21 mouse cellular contexts compared by ENCODE assay signal in the genomic region with DNA sequence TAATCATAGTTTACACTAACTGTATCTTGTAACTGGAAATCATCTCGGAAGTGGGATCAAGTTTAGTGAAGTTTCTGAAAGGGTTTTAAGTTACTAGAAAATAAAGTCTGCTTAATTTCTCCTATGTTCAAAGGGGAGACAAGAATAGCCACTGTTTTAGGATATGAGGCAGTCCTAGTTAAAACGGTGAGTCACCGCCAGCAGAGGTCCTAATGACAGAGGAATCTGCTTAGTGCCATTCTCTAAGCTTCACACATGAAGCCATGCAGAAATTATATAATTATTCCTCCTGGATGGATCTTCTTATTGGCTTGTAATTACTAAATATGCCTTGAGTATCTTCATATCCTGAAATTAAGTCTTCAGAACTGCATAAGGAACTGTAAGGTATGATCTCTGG.
DNase-seq lines count a peak whose midpoint lies in the region; ATAC-seq and TF ChIP-seq lines count a peak whose summit lies in the region.
"Had no signal": no experiment of that assay in that cellular context is flagged by ENCODE, and none has a peak within 500 bp of the region (broad histone marks: within the 10 kb centered on the region; RNA-seq: fewer than 3 reads in every experiment).

No protein-coding gene starts in this region.

- no peaks in the 10 kb centered on the region for H3K27me3 ChIP-seq in forebrain, embryonic 12.5 days
- no peaks in the 10 kb centered on the region for H3K27me3 ChIP-seq in forebrain, embryonic 10.5 days (ENCODE audit: poor library complexity, severe bottlenecking)
- no peaks in the 10 kb centered on the region for H3K27me3 ChIP-seq in heart, postnatal 0 days (ENCODE audit: control insufficient read depth, insufficient read depth, low read length)
- H3K27me3 ChIP-seq: limb, embryonic 12.5 days; midbrain, embryonic 12.5 days had no signal

- 33% methylated on average over 3 of the region's 3 CpGs for WGBS in forebrain, embryonic 12.5 days
- WGBS in forebrain, embryonic 10.5 days: 25% methylated on average over 3 of the region's 3 CpGs
- WGBS in heart, postnatal 0 days: 33% methylated on average over 3 of the region's 3 CpGs

- H3K9me3 ChIP-seq in forebrain, embryonic 12.5 days: no peaks in the 10 kb centered on the region
- no peaks in the 10 kb centered on the region for H3K9me3 ChIP-seq in forebrain, embryonic 10.5 days
- no peaks in the 10 kb centered on the region for H3K9me3 ChIP-seq in heart, postnatal 0 days (replicated peaks; ENCODE audit: control insufficient read depth, low read length)
- H3K9me3 ChIP-seq: limb, embryonic 12.5 days; midbrain, embryonic 12.5 days had no signal

- no peak overlapping the region for H3K4me2 ChIP-seq in forebrain, embryonic 12.5 days
- no peak overlapping the region for H3K4me2 ChIP-seq in heart, postnatal 0 days (ENCODE audit: low read depth, low read length)
- H3K4me2 ChIP-seq: limb, embryonic 12.5 days; liver, embryonic 11.5 days; midbrain, embryonic 12.5 days had no signal

- no peak for DNase-seq in forebrain, embryonic 10.5 days (ENCODE audit: extremely low spot score, low spot score)
- peak; percentile 54 for DNase-seq in heart, postnatal 0 days (ENCODE audit: low spot score)
- DNase-seq in heart, postnatal 36 days: no peak
- peak; percentile 2 for DNase-seq in 416B (ENCODE audit: low read depth)
- peak; percentile 72 for DNase-seq in brain, embryonic 14.5 days (ENCODE audit: low read depth)
- DNase-seq: adrenal gland, adult 2 months; gastrocnemius, postnatal 10 days; kidney, adult 9 months; kidney, postnatal 14 days; layer of hippocampus, postnatal 36 days; liver, postnatal 0 days; thymus, postnatal 14 days had no signal

- no peak for TF ChIP-seq POLR2A in brain, embryonic 14.5 days (IDR thresholded peaks at IDR 0.05; ENCODE audit: borderline replicate concordance, extremely low read depth, insufficient read depth, insufficient read length, poor library complexity, severe bottlenecking)

- no peaks in the 10 kb centered on the region for H3K36me3 ChIP-seq in forebrain, embryonic 12.5 days (replicated peaks)
- H3K36me3 ChIP-seq in forebrain, embryonic 10.5 days (replicated peaks): no peaks in the 10 kb centered on the region
- H3K36me3 ChIP-seq in heart, postnatal 0 days (replicated peaks; ENCODE audit: control insufficient read depth, insufficient read depth, low read length): no peaks in the 10 kb centered on the region
- H3K36me3 ChIP-seq: limb, embryonic 12.5 days; midbrain, embryonic 12.5 days had no signal

- TF ChIP-seq CTCF in heart, postnatal 0 days (IDR thresholded peaks at IDR 0.05; ENCODE audit: low read depth): no peak; the same call in 1 of the 2 replicates
- no peak for TF ChIP-seq CTCF in brain, embryonic 14.5 days (IDR thresholded peaks at IDR 0.05; ENCODE audit: borderline replicate concordance, extremely low read depth, insufficient read depth, insufficient read length)

- H3K9ac ChIP-seq in forebrain, embryonic 12.5 days: no peak overlapping the region
- no peak overlapping the region for H3K9ac ChIP-seq in heart, postnatal 0 days (replicated peaks; ENCODE audit: low read depth, low read length)
- H3K9ac ChIP-seq: limb, embryonic 12.5 days; liver, postnatal 0 days; midbrain, embryonic 12.5 days had no signal

- no peak for TF ChIP-seq EP300 in heart, postnatal 0 days (IDR thresholded peaks at IDR 0.05; ENCODE audit: low read depth)

- no peak overlapping the region for H3K4me3 ChIP-seq in forebrain, embryonic 12.5 days (replicated peaks)
- no peak overlapping the region for H3K4me3 ChIP-seq in forebrain, embryonic 10.5 days
- H3K4me3 ChIP-seq in heart, postnatal 0 days (ENCODE audit: low read depth, low read length): no peak overlapping the region
- H3K4me3 ChIP-seq: limb, embryonic 12.5 days; midbrain, embryonic 12.5 days had no signal

- H3K27ac ChIP-seq in forebrain, embryonic 12.5 days: no peak overlapping the region
- no peak overlapping the region for H3K27ac ChIP-seq in forebrain, embryonic 10.5 days
- peak overlapping the region; percentile 55 for H3K27ac ChIP-seq in heart, postnatal 0 days (ENCODE audit: low read depth)
- H3K27ac ChIP-seq: limb, embryonic 12.5 days; macrophage; midbrain, embryonic 12.5 days had no signal

- peak; percentile 53; the same call in 1 of the 2 replicates for ATAC-seq in forebrain, embryonic 12.5 days (ENCODE audit: low FRiP score)
- ATAC-seq in heart, postnatal 0 days (ENCODE audit: insufficient read depth, low read depth): 0 out of 2 replicates have a peak, but pooled peaks have one; percentile 43
- no peak for ATAC-seq in megakaryocyte-erythroid progenitor cell, adult 5-6 weeks (replicated peaks; ENCODE audit: low FRiP score, low TSS enrichment, poor library complexity, severe bottlenecking)
- ATAC-seq: hindbrain, embryonic 16.5 days; intestine, embryonic 16.5 days; liver, postnatal 0 days; lung, postnatal 0 days had no signal

- intact Hi-C loops in heart, postnatal 36 days (cut with DNase I): loop anchor here (10.0 kb wide), 1 partner anchor 190 kb away; no protein-coding TSS in a partner anchor

- peaks cover 6% of the 10 kb centered on the region; the same call in 1 of the 2 replicates for H3K4me1 ChIP-seq in forebrain, embryonic 12.5 days
- peaks cover 26% of the 10 kb centered on the region for H3K4me1 ChIP-seq in forebrain, embryonic 10.5 days
- H3K4me1 ChIP-seq in heart, postnatal 0 days (ENCODE audit: control insufficient read depth, insufficient read depth): peaks cover 29% of the 10 kb centered on the region

Comparison
In these comparisons a context has a peak if more than half of its experiments do, and no peak if none do; other contexts are left out.
1. DNase-seq: peak in heart, postnatal 0 days (single experiment), 416B (single experiment) and brain, embryonic 14.5 days (single experiment); none in forebrain, embryonic 10.5 days (single experiment) and heart, postnatal 36 days (0 of 2).